Mouse (Mus musculus) hindbrain, embryonic 13.5 days (tissue): ENCODE measurements at regions not wholly inside any gene's neighbourhood (a gene's known extent, or its start where the extent isn't known, plus 50 kb on each side); places are given as distances from the start of the nearest gene placed in this dataset.

Source experiments
- ATAC-seq: fragments of 200-750 bp; cut with Nextera tagmentation; 2 replicates; pipeline ENCODE4 v1.8.0; 2017; ENCODE audit warnings: moderate TSS enrichment; ENCODE audit not compliant: low FRiP score
- H3K27ac ChIP-seq: fragments of 300-500 bp; sonication (generic); 2 replicates; pipeline ENCODE4 v1.5.1; 2015; ENCODE audit warnings: inconsistent platforms, mild to moderate bottlenecking, moderate library complexity
- H3K27me3 ChIP-seq: fragments of 300-500 bp; sonication (generic); 2 replicates; pipeline ENCODE4 v1.6.1; 2015; ENCODE audit warnings: mild to moderate bottlenecking, inconsistent platforms
- H3K36me3 ChIP-seq: fragments of 300-500 bp; sonication (generic); 2 replicates; pipeline ENCODE4 v1.6.1; 2015; ENCODE audit warnings: mild to moderate bottlenecking, inconsistent platforms
- H3K4me1 ChIP-seq: fragments of 300-500 bp; sonication (generic); replicated peaks from 2 replicates; pipeline ENCODE4 v1.6.1; 2015; ENCODE audit warnings: inconsistent platforms
- H3K4me2 ChIP-seq: fragments of 300-500 bp; sonication (generic); 2 replicates; pipeline ENCODE4 v1.6.1; 2015; ENCODE audit warnings: inconsistent platforms, mild to moderate bottlenecking, moderate library complexity
- H3K4me3 ChIP-seq: fragments of 300-500 bp; sonication (generic); 2 replicates; pipeline ENCODE4 v1.5.1; 2015; ENCODE audit warnings: mild to moderate bottlenecking, inconsistent platforms
- H3K9ac ChIP-seq: fragments of 300-500 bp; sonication (generic); 2 replicates; pipeline ENCODE4 v1.6.1; 2015; ENCODE audit warnings: mild to moderate bottlenecking, inconsistent platforms
- H3K9me3 ChIP-seq: fragments of 300-500 bp; sonication (generic); 2 replicates; pipeline ENCODE4 v1.6.1; 2016; ENCODE audit warnings: inconsistent platforms
- WGBS: fragments of 180-500 bp; shearing (Covaris S2); methylation state at CpG from one replicate; pipeline ENCODE4 v1.1.7; 2015; 5-methylcytosine and 5-hydroxymethylcytosine counted together

DNA sequence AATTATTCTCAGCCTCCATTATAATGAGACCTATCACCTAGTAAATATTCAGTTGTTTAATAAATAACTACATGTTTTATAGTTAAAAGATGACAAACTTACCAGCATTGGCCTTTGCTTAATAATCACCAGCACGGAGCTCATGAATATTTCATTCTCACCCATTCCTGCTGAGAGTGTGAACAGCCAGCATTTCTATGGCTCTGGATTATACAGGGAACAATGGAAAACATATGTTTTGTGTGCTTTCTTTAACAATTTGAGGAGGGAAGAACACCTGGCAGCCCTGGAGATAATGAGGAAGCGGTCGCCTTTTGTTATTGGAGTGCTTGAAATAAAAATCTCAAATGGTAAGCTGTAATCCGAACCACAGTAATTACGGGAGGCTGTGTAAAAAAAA, 528.4 kb downstream of the Cbln4 start:
- no peaks in the 10 kb centered on the region for H3K27me3 ChIP-seq
- no peak overlapping the region for H3K9ac ChIP-seq
- no peaks in the 10 kb centered on the region for H3K36me3 ChIP-seq
- ATAC-seq: no peak
- no peaks in the 10 kb centered on the region for H3K9me3 ChIP-seq
- no peaks in the 10 kb centered on the region; the same call in 1 of the 2 replicates for H3K4me1 ChIP-seq
- H3K4me2 ChIP-seq: no peak overlapping the region
- H3K27ac ChIP-seq: no peak overlapping the region
- 33% methylated on average over 5 of the region's 5 CpGs for WGBS
- H3K4me3 ChIP-seq: no peak overlapping the region

GRCm38 (mm10) chr2:171496620-171497019, 546.6 kb downstream of the Cbln4 start:
- H3K4me2 ChIP-seq: no peak overlapping the region
- H3K27ac ChIP-seq: no peak overlapping the region
- 0 out of 2 replicates have a peak, but pooled peaks cover under 1% of the 10 kb centered on the region for H3K9me3 ChIP-seq
- H3K4me3 ChIP-seq: no peak overlapping the region
- H3K36me3 ChIP-seq: no peaks in the 10 kb centered on the region
- ATAC-seq: no peak
- 86% methylated on average over 4 of the region's 4 CpGs for WGBS
- H3K9ac ChIP-seq: no peak overlapping the region
- no peaks in the 10 kb centered on the region for H3K27me3 ChIP-seq
- H3K4me1 ChIP-seq: 0 out of 2 replicates have a peak, but pooled peaks cover 5% of the 10 kb centered on the region

- no peak for ATAC-seq
- H3K4me3 ChIP-seq: no peak overlapping the region
- no peaks in the 10 kb centered on the region for H3K27me3 ChIP-seq
- H3K9me3 ChIP-seq: no peaks in the 10 kb centered on the region
- no peaks in the 10 kb centered on the region for H3K36me3 ChIP-seq
- H3K27ac ChIP-seq: no peak overlapping the region
- 36% methylated on average over 12 of the region's 12 CpGs for WGBS
- H3K4me2 ChIP-seq: no peak overlapping the region
- H3K9ac ChIP-seq: no peak overlapping the region
- H3K4me1 ChIP-seq: 0 out of 2 replicates have a peak, but pooled peaks cover 9% of the 10 kb centered on the region
Measured at GRCm38 (mm10) chr2:171493741-171494140, 549.5 kb downstream of the Cbln4 start.

DNA sequence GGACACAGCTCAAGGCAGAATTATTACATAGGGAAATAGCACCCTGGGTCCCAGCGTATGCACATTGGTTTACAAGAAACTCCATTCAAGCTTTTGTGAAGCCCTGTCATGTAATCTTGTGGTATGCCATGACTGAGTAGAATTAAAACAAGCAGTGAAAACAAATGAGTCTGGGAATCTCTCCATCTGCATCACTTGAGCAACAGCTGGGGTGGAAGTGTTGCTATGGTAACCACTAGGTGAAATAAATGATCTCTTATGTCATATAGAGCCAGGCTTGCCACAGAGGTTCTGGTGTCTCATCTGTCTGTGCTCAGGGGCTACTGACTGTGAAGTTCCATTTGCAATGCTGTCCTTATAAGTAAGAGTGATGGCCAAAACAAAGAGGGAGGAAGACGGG, 556.0 kb downstream of the Cbln4 start:
- Histone ChIP-seq H3K27ac (peak overlapping the region; percentile 70), H3K36me3 (no peaks in the 10 kb centered on the region)

DNA sequence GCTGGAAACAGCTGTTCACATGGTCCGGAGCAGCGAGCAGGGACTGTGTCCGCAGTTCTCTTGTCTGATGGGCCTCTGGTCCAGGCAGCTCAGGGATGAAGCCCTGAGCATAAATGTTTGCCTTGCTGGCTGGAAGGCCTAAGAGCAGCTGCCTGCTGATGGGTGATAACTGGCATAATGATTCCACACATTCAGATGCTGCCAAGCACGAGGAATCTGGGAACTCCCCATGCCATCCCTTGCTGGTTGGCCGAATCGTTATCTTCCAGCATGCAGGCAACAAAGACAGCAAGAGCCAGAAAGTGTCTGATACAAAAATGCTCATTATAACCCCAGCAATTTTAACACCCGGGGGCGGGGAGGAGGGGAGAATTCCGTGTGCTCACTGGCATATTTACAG, 590.0 kb downstream of the Cbln4 start:
- H3K9ac ChIP-seq: no peak overlapping the region
- no peak overlapping the region for H3K4me2 ChIP-seq
- no peaks in the 10 kb centered on the region for H3K9me3 ChIP-seq
- no peak overlapping the region for H3K4me3 ChIP-seq
- H3K36me3 ChIP-seq: no peaks in the 10 kb centered on the region
- no peak for ATAC-seq
- H3K4me1 ChIP-seq: peaks cover 4% of the 10 kb centered on the region; the same call in 1 of the 2 replicates
- WGBS: 57% methylated on average over 9 of the region's 9 CpGs
- H3K27me3 ChIP-seq: no peaks in the 10 kb centered on the region
- peak overlapping the region; percentile 53; the same call in 1 of the 2 replicates for H3K27ac ChIP-seq

More for the DNA sequence above, 556.0 kb downstream of the Cbln4 start:
- Histone ChIP-seq H3K4me2 (no peak overlapping the region), H3K4me3 (no peak overlapping the region), H3K9me3 (no peaks in the 10 kb centered on the region), H3K4me1 (peaks cover 20% of the 10 kb centered on the region), H3K27me3 (no peaks in the 10 kb centered on the region), H3K9ac (no peak overlapping the region)
- ATAC-seq: peak; percentile 73
- 18% methylated on average over 2 of the region's 2 CpGs for WGBS

DNA sequence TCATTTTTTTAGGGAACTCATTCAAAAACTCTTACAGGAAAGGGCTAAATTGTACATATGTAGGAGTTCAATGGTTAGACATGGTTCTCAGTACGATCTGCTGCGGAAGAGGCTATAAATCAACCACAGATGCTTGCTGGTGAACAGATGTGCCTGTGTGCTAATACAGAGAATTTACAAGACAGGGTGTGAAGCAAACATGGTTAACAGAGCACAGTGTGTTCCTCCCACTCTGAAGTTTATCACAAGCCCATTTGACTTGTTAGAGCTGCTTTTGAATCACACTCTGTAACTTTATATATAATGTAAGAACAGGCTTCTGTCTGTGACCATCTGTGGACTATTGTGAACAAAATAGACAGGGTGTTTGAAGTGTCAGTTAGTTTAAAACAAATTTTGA, 637.2 kb downstream of the Cbln4 start:
- WGBS: 61% methylated on average over 2 of the region's 2 CpGs
- Histone ChIP-seq H3K27ac (no peak overlapping the region), H3K27me3 (no peaks in the 10 kb centered on the region), H3K4me1 (no peaks in the 10 kb centered on the region), H3K4me3 (no peak overlapping the region), H3K9ac (no peak overlapping the region), H3K9me3 (no peaks in the 10 kb centered on the region), H3K4me2 (no peak overlapping the region), H3K36me3 (no peaks in the 10 kb centered on the region)
- no peak for ATAC-seq

GRCm38 (mm10) chr2:171388936-171389335, 654.3 kb downstream of the Cbln4 start:
- 70% methylated on average over 1 of the region's 1 CpGs for WGBS

DNA sequence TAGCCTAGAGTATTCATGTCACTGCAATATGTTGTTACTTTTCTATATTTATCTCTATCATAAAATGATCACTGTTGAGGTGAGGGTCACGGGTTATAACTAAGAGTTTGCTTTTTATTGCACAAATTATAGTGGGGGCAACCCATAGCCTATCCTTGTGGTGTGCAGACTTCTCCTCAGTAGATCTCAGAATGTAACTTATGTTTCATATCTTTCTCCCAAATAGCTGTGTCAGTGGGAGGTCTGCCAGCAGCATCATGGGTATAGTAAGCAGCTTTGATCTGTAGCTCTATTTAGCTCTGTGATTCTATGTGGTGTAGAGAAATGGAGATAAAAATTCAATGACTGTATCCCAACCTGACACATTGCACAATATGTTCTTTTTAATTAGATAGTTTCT, 641.9 kb downstream of the Dok5 start:
- H3K4me2 ChIP-seq: no peak overlapping the region
- no peaks in the 10 kb centered on the region for H3K36me3 ChIP-seq
- ATAC-seq: no peak
- 91% methylated on average over 1 of the region's 1 CpGs for WGBS
- H3K4me3 ChIP-seq: no peak overlapping the region
- no peaks in the 10 kb centered on the region for H3K4me1 ChIP-seq
- no peaks in the 10 kb centered on the region for H3K9me3 ChIP-seq
- no peaks in the 10 kb centered on the region for H3K27me3 ChIP-seq
- no peak overlapping the region for H3K9ac ChIP-seq
- no peak overlapping the region for H3K27ac ChIP-seq

More at GRCm38 (mm10) chr2:171388936-171389335, 654.3 kb downstream of the Cbln4 start:
- H3K36me3 ChIP-seq: no peaks in the 10 kb centered on the region
- no peaks in the 10 kb centered on the region for H3K27me3 ChIP-seq
- no peak overlapping the region for H3K4me2 ChIP-seq
- peaks cover 6% of the 10 kb centered on the region for H3K9me3 ChIP-seq
- no peaks in the 10 kb centered on the region for H3K4me1 ChIP-seq
- no peak overlapping the region for H3K27ac ChIP-seq
- H3K4me3 ChIP-seq: no peak overlapping the region
- ATAC-seq: no peak
- no peak overlapping the region for H3K9ac ChIP-seq

DNA sequence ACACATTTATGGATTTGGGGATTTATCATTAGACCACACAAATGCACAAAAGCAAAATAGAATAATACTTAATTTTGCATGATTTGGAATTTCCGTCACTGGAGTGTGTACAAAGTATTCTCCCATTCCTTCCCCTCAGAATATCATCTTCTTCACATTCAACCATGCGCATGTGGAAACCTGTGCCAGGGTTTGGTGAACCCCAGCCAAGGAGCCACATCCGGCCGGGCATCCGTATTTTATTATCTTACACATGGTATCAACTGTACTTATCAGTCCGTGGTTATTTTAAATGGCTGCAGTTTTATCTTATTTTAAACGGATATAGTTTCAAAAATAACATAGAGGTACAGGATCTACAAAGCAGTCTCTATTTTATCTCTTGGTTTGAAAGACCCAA, 641.4 kb downstream of the Dok5 start:
- ATAC-seq: no peak
- Histone ChIP-seq H3K4me1 (no peaks in the 10 kb centered on the region), H3K36me3 (no peaks in the 10 kb centered on the region), H3K27ac (no peak overlapping the region), H3K9me3 (no peaks in the 10 kb centered on the region), H3K4me2 (no peak overlapping the region), H3K4me3 (no peak overlapping the region), H3K9ac (no peak overlapping the region), H3K27me3 (no peaks in the 10 kb centered on the region)
- 94% methylated on average over 7 of the region's 7 CpGs for WGBS

GRCm38 (mm10) chr2:171371751-171372150, 640.1 kb downstream of the Dok5 start:
- Histone ChIP-seq H3K9ac (no peak overlapping the region), H3K4me2 (no peak overlapping the region), H3K4me1 (no peaks in the 10 kb centered on the region), H3K27ac (no peak overlapping the region), H3K27me3 (no peaks in the 10 kb centered on the region), H3K36me3 (no peaks in the 10 kb centered on the region), H3K4me3 (no peak overlapping the region), H3K9me3 (no peaks in the 10 kb centered on the region)
- no peak for ATAC-seq
- 37% methylated on average over 5 of the region's 5 CpGs for WGBS

DNA sequence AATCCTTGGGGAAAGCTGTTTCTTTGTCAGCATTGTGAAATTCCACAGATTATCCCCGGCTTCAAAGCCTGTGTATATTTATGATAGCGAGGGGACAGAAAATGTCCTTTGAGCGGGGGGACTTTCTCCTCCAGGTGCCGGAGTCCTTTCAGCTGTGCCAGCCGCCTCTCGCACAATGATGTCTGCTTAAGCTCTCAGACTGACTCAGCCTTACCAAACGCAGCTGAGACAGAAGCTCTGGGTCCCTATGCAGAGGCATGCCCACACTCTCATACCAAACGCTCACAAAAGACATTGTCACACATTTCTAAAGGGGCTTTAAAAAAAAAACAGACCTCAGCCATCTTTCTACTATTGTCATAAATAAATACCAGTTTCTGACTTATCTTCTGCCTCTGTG, 633.9 kb downstream of the Dok5 start:
- no peak overlapping the region for H3K27ac ChIP-seq
- no peak for ATAC-seq

DNA sequence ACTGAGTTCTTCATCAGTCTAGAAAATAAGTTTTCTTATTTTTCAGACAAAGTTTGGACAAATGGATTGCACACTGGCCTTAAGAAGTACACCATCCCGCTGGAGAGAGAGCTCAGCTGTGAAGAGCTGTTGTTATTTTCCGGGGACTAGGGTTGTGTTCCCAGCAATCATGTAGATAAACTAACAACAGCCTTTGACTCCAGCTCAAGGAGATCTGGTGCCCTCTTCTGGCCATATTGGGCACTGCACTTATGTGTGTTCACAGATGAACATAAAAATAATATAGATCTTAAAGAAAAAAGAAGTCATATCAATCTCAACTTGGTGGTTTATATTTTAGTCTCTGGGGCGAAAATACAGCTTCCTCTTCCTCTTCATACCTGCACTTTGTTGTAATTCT, 633.0 kb downstream of the Dok5 start:
- H3K9ac ChIP-seq: no peak overlapping the region
- no peak overlapping the region for H3K4me3 ChIP-seq
- no peaks in the 10 kb centered on the region for H3K4me1 ChIP-seq
- H3K27ac ChIP-seq: no peak overlapping the region
- H3K36me3 ChIP-seq: no peaks in the 10 kb centered on the region
- no peaks in the 10 kb centered on the region for H3K27me3 ChIP-seq
- ATAC-seq: no peak
- 89% methylated on average over 3 of the region's 3 CpGs for WGBS
- no peak overlapping the region for H3K4me2 ChIP-seq
- peaks cover 5% of the 10 kb centered on the region; the same call in 1 of the 2 replicates for H3K9me3 ChIP-seq

More for the DNA sequence above, 633.9 kb downstream of the Dok5 start:
- H3K4me1 ChIP-seq: no peaks in the 10 kb centered on the region
- peaks cover 5% of the 10 kb centered on the region; the same call in 1 of the 2 replicates for H3K9me3 ChIP-seq
- 78% methylated on average over 8 of the region's 8 CpGs for WGBS
- no peaks in the 10 kb centered on the region for H3K27me3 ChIP-seq
- no peaks in the 10 kb centered on the region for H3K36me3 ChIP-seq
- H3K4me2 ChIP-seq: no peak overlapping the region
- no peak overlapping the region for H3K4me3 ChIP-seq
- no peak overlapping the region for H3K9ac ChIP-seq

GRCm38 (mm10) chr2:171363381-171363780, 631.8 kb downstream of the Dok5 start:
- no peak overlapping the region for H3K4me3 ChIP-seq
- no peak overlapping the region for H3K27ac ChIP-seq
- no peak overlapping the region for H3K4me2 ChIP-seq
- peaks cover 5% of the 10 kb centered on the region; the same call in 1 of the 2 replicates for H3K9me3 ChIP-seq
- no peaks in the 10 kb centered on the region for H3K36me3 ChIP-seq
- no peaks in the 10 kb centered on the region for H3K27me3 ChIP-seq
- ATAC-seq: no peak
- 80% methylated on average over 3 of the region's 3 CpGs for WGBS
- H3K9ac ChIP-seq: no peak overlapping the region
- H3K4me1 ChIP-seq: no peaks in the 10 kb centered on the region
